Mouse (Mus musculus): Measurements from ENCODE around the gene Hk2. TPM values are rescaled to one million over a fixed set of nuclear protein-coding genes. Genes with fewer than 3 reads are reported as not detected.
A peak's percentile ranks its signal among the peaks of the same experiment; 100 is the strongest.

Gene Hk2
- polyA plus RNA-seq, 1 experiment from 2014 or later = 20.1 TPM

- 90% methylated on average over 10 of the region's 10 CpGs for WGBS
- H3K27ac ChIP-seq (replicated peaks; ENCODE audit: low read depth, low read length) = no peak overlapping the region
- no peak overlapping the region for H3K4me3 ChIP-seq (ENCODE audit: low read depth, low read length)
- no peaks in the 10 kb centered on the region for H3K27me3 ChIP-seq (ENCODE audit: control insufficient read depth, insufficient read depth, low read length)
- no peaks in the 10 kb centered on the region for H3K9me3 ChIP-seq (ENCODE audit: control insufficient read depth, low read length)
- H3K4me1 ChIP-seq (ENCODE audit: control insufficient read depth, insufficient read depth, low read length) = no peaks in the 10 kb centered on the region
- no peak for DNase-seq (ENCODE audit: low spot score)
- H3K4me2 ChIP-seq (ENCODE audit: low read depth, severe bottlenecking) = no peak overlapping the region
- no peaks in the 10 kb centered on the region for H3K36me3 ChIP-seq (ENCODE audit: control insufficient read depth, insufficient read depth, low read length)
- ATAC-seq (ENCODE audit: insufficient number of reproducible peaks, low FRiP score, low TSS enrichment, low read depth) = no peak
- no peak overlapping the region for H3K9ac ChIP-seq (ENCODE audit: low read length)
Measured at GRCm38 (mm10) chr6:82707241-82707640, 67.0 kb downstream of the Hk2 start.

DNA sequence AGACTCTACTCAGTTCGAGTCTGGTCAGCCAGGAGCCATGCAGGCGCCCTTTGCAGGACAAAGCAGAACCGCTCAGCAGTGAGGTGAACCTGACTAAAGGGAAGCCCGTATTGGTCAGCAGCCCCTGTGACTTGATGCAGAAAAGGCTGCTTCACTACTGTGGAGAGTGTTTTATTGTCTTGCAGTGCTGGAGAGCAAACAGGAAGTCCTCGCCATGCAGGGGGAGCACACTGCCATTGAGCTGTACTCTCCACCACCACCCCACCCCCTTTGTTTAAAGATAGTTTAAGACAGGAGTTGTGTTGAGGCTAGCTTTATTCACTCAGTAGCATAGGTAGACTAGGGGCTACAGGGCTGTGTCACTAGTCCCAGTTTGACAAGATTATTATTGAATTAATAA is 69.0 kb downstream of the Hk2 start, which contains the start of gene Pole4:
Gene Pole4 (minus strand): TSS at position 145 of the 400 bp plus-strand sequence.
- no peak for DNase-seq (ENCODE audit: low spot score)
- no peak within 1 kb of the TSS for H3K4me2 ChIP-seq (ENCODE audit: low read depth, severe bottlenecking)
- H3K27me3 ChIP-seq (ENCODE audit: control insufficient read depth, insufficient read depth, low read length) = no peaks in the 10 kb centered on the region
- no peak for ATAC-seq (ENCODE audit: insufficient number of reproducible peaks, low FRiP score, low TSS enrichment, low read depth)
- H3K9me3 ChIP-seq (ENCODE audit: control insufficient read depth, low read length) = no peaks in the 10 kb centered on the region
- WGBS = 85% methylated on average over 5 of the region's 5 CpGs
- H3K36me3 ChIP-seq (ENCODE audit: control insufficient read depth, insufficient read depth, low read length) = no peaks in the 10 kb centered on the region
- H3K9ac ChIP-seq (ENCODE audit: low read length) = no peak within 1 kb of the TSS
- no peak within 1 kb of the TSS for H3K27ac ChIP-seq (replicated peaks; ENCODE audit: low read depth, low read length)
- H3K4me1 ChIP-seq (ENCODE audit: control insufficient read depth, insufficient read depth, low read length) = no peaks in the 10 kb centered on the region
- no peak within 1 kb of the TSS for H3K4me3 ChIP-seq (ENCODE audit: low read depth, low read length)

DNA sequence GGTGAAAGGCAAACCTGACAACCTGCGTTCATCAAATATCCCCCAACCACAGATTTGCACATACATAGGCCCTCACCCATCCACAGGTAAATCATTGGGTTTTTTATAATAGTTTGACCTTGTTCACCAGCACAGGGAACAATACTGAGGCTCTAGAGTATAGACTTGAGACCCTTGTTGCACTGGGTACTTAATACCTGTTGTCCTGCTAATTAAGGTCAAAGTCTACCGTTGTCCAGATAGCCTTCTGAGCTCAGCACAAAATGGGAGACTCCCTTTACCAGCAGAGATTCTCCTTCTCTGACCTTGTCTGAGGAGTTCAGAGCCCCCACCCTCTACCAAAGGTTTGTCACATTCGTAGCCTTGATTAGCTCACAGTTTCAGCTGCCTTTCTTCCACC is 70.5 kb downstream of the Hk2 start:
- Histone ChIP-seq H3K27me3 (ENCODE audit: control insufficient read depth, insufficient read depth, low read length) (no peaks in the 10 kb centered on the region), H3K9ac (ENCODE audit: low read length) (no peak overlapping the region), H3K4me1 (ENCODE audit: control insufficient read depth, insufficient read depth, low read length) (no peaks in the 10 kb centered on the region), H3K27ac (replicated peaks; ENCODE audit: low read depth, low read length) (no peak overlapping the region), H3K36me3 (ENCODE audit: control insufficient read depth, insufficient read depth, low read length) (no peaks in the 10 kb centered on the region), H3K4me2 (ENCODE audit: low read depth, severe bottlenecking) (no peak overlapping the region), H3K4me3 (ENCODE audit: low read depth, low read length) (no peak overlapping the region), H3K9me3 (ENCODE audit: control insufficient read depth, low read length) (no peaks in the 10 kb centered on the region)
- DNase-seq (ENCODE audit: low spot score) (no peak), ATAC-seq (ENCODE audit: insufficient number of reproducible peaks, low FRiP score, low TSS enrichment, low read depth) (no peak)
- 90% methylated on average over 3 of the region's 3 CpGs for WGBS

GRCm38 (mm10) chr6:82702593-82703017 is 71.6 kb downstream of the Hk2 start:
- no peak overlapping the region for H3K27ac ChIP-seq (replicated peaks; ENCODE audit: low read depth, low read length)
- no peaks in the 10 kb centered on the region for H3K4me1 ChIP-seq (ENCODE audit: control insufficient read depth, insufficient read depth, low read length)
- DNase-seq (ENCODE audit: low spot score) (peak; percentile 94), ATAC-seq (ENCODE audit: insufficient number of reproducible peaks, low FRiP score, low TSS enrichment, low read depth) (peak; percentile 58)
- no peaks in the 10 kb centered on the region for H3K9me3 ChIP-seq (ENCODE audit: control insufficient read depth, low read length)
- WGBS = 30% methylated on average over 16 of the region's 16 CpGs
- no peaks in the 10 kb centered on the region for H3K36me3 ChIP-seq (ENCODE audit: control insufficient read depth, insufficient read depth, low read length)
- no peak overlapping the region for H3K4me3 ChIP-seq (ENCODE audit: low read depth, low read length)
- no peak overlapping the region for H3K9ac ChIP-seq (ENCODE audit: low read length)
- H3K27me3 ChIP-seq (ENCODE audit: control insufficient read depth, insufficient read depth, low read length) = no peaks in the 10 kb centered on the region
- no peak overlapping the region for H3K4me2 ChIP-seq (ENCODE audit: low read depth, severe bottlenecking)

DNA sequence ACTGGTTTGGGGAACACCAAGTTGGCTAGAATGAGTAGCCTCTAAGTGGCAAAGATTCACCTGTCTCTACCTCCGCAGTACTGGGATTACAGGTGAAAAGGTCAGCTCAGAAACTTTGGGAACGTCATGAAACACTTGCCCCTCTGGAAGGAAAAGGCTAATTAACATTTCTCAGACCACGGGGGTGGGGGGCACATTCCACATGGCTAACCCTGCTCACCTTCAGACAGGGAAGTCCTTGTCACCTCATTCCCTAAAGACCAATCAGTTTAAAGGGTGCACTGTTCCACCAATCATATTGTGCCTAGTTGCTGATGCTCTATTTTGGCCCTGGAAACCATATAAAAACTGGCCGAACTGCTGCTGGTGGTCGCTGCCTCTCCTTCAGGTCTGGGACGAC is 73.0 kb downstream of the Hk2 start:
- Histone ChIP-seq H3K27me3 (ENCODE audit: control insufficient read depth, insufficient read depth, low read length) (no peaks in the 10 kb centered on the region), H3K36me3 (ENCODE audit: control insufficient read depth, insufficient read depth, low read length) (no peaks in the 10 kb centered on the region), H3K4me2 (ENCODE audit: low read depth, severe bottlenecking) (no peak overlapping the region), H3K27ac (replicated peaks; ENCODE audit: low read depth, low read length) (no peak overlapping the region), H3K9ac (ENCODE audit: low read length) (no peak overlapping the region), H3K4me1 (ENCODE audit: control insufficient read depth, insufficient read depth, low read length) (no peaks in the 10 kb centered on the region), H3K9me3 (ENCODE audit: control insufficient read depth, low read length) (no peaks in the 10 kb centered on the region), H3K4me3 (ENCODE audit: low read depth, low read length) (no peak overlapping the region)
- ATAC-seq (ENCODE audit: insufficient number of reproducible peaks, low FRiP score, low TSS enrichment, low read depth) = no peak
- 60% methylated on average over 6 of the region's 6 CpGs for WGBS
- no peak for DNase-seq (ENCODE audit: low spot score)

- H3K27ac ChIP-seq (replicated peaks; ENCODE audit: low read depth, low read length) = no peak overlapping the region
- no peaks in the 10 kb centered on the region for H3K36me3 ChIP-seq (ENCODE audit: control insufficient read depth, insufficient read depth, low read length)
- 45% methylated on average over 5 of the region's 5 CpGs for WGBS
- no peaks in the 10 kb centered on the region for H3K9me3 ChIP-seq (ENCODE audit: control insufficient read depth, low read length)
- H3K27me3 ChIP-seq (ENCODE audit: control insufficient read depth, insufficient read depth, low read length) = no peaks in the 10 kb centered on the region
- ATAC-seq (ENCODE audit: insufficient number of reproducible peaks, low FRiP score, low TSS enrichment, low read depth) (no peak), DNase-seq (ENCODE audit: low spot score) (no peak)
- H3K4me1 ChIP-seq (ENCODE audit: control insufficient read depth, insufficient read depth, low read length) = no peaks in the 10 kb centered on the region
- H3K4me2 ChIP-seq (ENCODE audit: low read depth, severe bottlenecking) = no peak overlapping the region
- H3K9ac ChIP-seq (ENCODE audit: low read length) = no peak overlapping the region
- no peak overlapping the region for H3K4me3 ChIP-seq (ENCODE audit: low read depth, low read length)
Measured at GRCm38 (mm10) chr6:82699831-82700230, 74.4 kb downstream of the Hk2 start.

- ATAC-seq (ENCODE audit: insufficient number of reproducible peaks, low FRiP score, low TSS enrichment, low read depth) (no peak), DNase-seq (ENCODE audit: low spot score) (no peak)
- no peaks in the 10 kb centered on the region for H3K9me3 ChIP-seq (ENCODE audit: control insufficient read depth, low read length)
- H3K9ac ChIP-seq (ENCODE audit: low read length) = no peak overlapping the region
- WGBS = 96% methylated on average over 3 of the region's 3 CpGs
- no peaks in the 10 kb centered on the region for H3K4me1 ChIP-seq (ENCODE audit: control insufficient read depth, insufficient read depth, low read length)
- no peaks in the 10 kb centered on the region for H3K27me3 ChIP-seq (ENCODE audit: control insufficient read depth, insufficient read depth, low read length)
- no peak overlapping the region for H3K27ac ChIP-seq (replicated peaks; ENCODE audit: low read depth, low read length)
- no peak overlapping the region for H3K4me2 ChIP-seq (ENCODE audit: low read depth, severe bottlenecking)
- no peaks in the 10 kb centered on the region for H3K36me3 ChIP-seq (ENCODE audit: control insufficient read depth, insufficient read depth, low read length)
- no peak overlapping the region for H3K4me3 ChIP-seq (ENCODE audit: low read depth, low read length)
Measured at GRCm38 (mm10) chr6:82696736-82697135, 77.5 kb downstream of the Hk2 start.

GRCm38 (mm10) chr6:82694668-82695067 is 79.6 kb downstream of the Hk2 start:
- Histone ChIP-seq H3K9me3 (ENCODE audit: control insufficient read depth, low read length) (no peaks in the 10 kb centered on the region), H3K27me3 (ENCODE audit: control insufficient read depth, insufficient read depth, low read length) (no peaks in the 10 kb centered on the region), H3K36me3 (ENCODE audit: control insufficient read depth, insufficient read depth, low read length) (no peaks in the 10 kb centered on the region), H3K4me1 (ENCODE audit: control insufficient read depth, insufficient read depth, low read length) (no peaks in the 10 kb centered on the region), H3K9ac (ENCODE audit: low read length) (no peak overlapping the region), H3K4me2 (ENCODE audit: low read depth, severe bottlenecking) (no peak overlapping the region), H3K4me3 (ENCODE audit: low read depth, low read length) (no peak overlapping the region), H3K27ac (replicated peaks; ENCODE audit: low read depth, low read length) (no peak overlapping the region)
- DNase-seq (ENCODE audit: low spot score) = no peak
- no peak for ATAC-seq (ENCODE audit: insufficient number of reproducible peaks, low FRiP score, low TSS enrichment, low read depth)
- WGBS = 61% methylated on average over 13 of the region's 13 CpGs

DNA sequence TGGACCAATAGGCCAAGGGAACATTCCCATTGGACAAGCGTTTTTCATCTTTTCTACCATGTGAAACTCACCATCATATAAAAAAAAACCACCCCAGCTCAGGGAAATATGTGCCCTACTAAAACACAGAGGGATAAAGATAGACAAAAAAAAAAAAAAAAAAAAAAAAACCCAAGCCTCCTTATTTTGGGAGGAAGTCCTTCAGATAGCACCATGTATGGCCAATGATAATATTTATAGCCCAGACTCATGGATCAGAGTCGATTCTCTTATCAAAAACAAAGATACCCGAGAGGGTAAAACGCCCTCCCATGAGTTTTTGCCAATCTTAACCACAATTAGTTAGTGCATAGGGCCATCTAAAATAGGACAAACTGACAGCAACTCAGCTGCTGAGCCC is 84.8 kb downstream of the Hk2 start:
- Histone ChIP-seq H3K36me3 (ENCODE audit: control insufficient read depth, insufficient read depth, low read length) (no peaks in the 10 kb centered on the region), H3K9ac (ENCODE audit: low read length) (no peak overlapping the region), H3K4me2 (ENCODE audit: low read depth, severe bottlenecking) (no peak overlapping the region), H3K27me3 (ENCODE audit: control insufficient read depth, insufficient read depth, low read length) (no peaks in the 10 kb centered on the region), H3K27ac (replicated peaks; ENCODE audit: low read depth, low read length) (no peak overlapping the region), H3K4me1 (ENCODE audit: control insufficient read depth, insufficient read depth, low read length) (no peaks in the 10 kb centered on the region), H3K9me3 (ENCODE audit: control insufficient read depth, low read length) (no peaks in the 10 kb centered on the region), H3K4me3 (ENCODE audit: low read depth, low read length) (no peak overlapping the region)
- DNase-seq (ENCODE audit: low spot score) (no peak), ATAC-seq (ENCODE audit: insufficient number of reproducible peaks, low FRiP score, low TSS enrichment, low read depth) (no peak)
- WGBS = 90% methylated on average over 4 of the region's 4 CpGs

Measured in limb, embryonic 11.5 days (tissue).